In genomic region chr1:22377652-22378051, GRCm38 (mm10) we compare ENCODE assay signal across 22 mouse cellular contexts.
A peak's percentile ranks its signal among the peaks of the same experiment; 100 is the strongest.
DNase-seq lines count a peak whose midpoint lies in the region; TF ChIP-seq lines count a peak whose summit lies in the region.
"Had no signal": no experiment of that assay in that cellular context is flagged by ENCODE, and none has a peak within 500 bp of the region (broad histone marks: within the 10 kb centered on the region; RNA-seq: fewer than 3 reads in every experiment).

No protein-coding gene starts in this region.

- TF ChIP-seq POLR2A in cortical plate, adult 2 months (IDR thresholded peaks at IDR 0.05; ENCODE audit: extremely low read depth, insufficient read depth, low read length) = no peak

- H3K27ac ChIP-seq in layer of hippocampus, adult 2 months = no peak overlapping the region
- H3K27ac ChIP-seq in ES-E14 (ENCODE audit: insufficient read depth, low read depth, low read length, poor library complexity, severe bottlenecking) = peak overlapping the region; percentile 69; the same call in 1 of the 2 replicates
- no peak overlapping the region for H3K27ac ChIP-seq in cortical plate, adult 2 months (ENCODE audit: insufficient read depth, low read length)
- H3K27ac ChIP-seq: embryonic facial prominence, embryonic 15.5 days; hindbrain, embryonic 10.5 days; kidney, embryonic 15.5 days; limb, embryonic 10.5 days had no signal

- in situ Hi-C loops in ES-E14 (cut with MboI; ENCODE audit: low sequenced_read_pairs in 2 of 2, unreplicated experiment in 2 of 2) = no loop called here

- peak; percentile 30 for TF ChIP-seq CTCF in layer of hippocampus, adult 2 months (conservative IDR thresholded peaks at IDR 0.05)
- 0 out of 2 replicates have a peak, but pooled peaks have one; percentile 4 for TF ChIP-seq CTCF in cortical plate, adult 2 months (IDR thresholded peaks at IDR 0.05; ENCODE audit: extremely low read depth, insufficient read depth, low read length)

- H3K4me1 ChIP-seq in ES-E14 (ENCODE audit: control insufficient read depth in 2 of 2, insufficient read depth in 2 of 2, low read length in 2 of 2, poor library complexity in 1 of 2) = peaks cover 3 to 5% of the 10 kb centered on the region in 2 experiments; a peak in 2 of 4 replicates
- H3K4me1 ChIP-seq in cortical plate, adult 2 months (ENCODE audit: control insufficient read depth, insufficient read depth, low read length) = no peaks in the 10 kb centered on the region
- H3K4me1 ChIP-seq: embryonic facial prominence, embryonic 15.5 days; heart, embryonic 12.5 days; hindbrain, embryonic 10.5 days; kidney, embryonic 15.5 days; limb, embryonic 10.5 days had no signal

- H3K9ac ChIP-seq in ES-E14 (ENCODE audit: insufficient read depth, low read depth, low read length, poor library complexity, severe bottlenecking) = no peak overlapping the region
- H3K9ac ChIP-seq: embryonic facial prominence, embryonic 15.5 days; forebrain, postnatal 0 days; heart, embryonic 12.5 days; kidney, embryonic 15.5 days had no signal

- H3K9me3 ChIP-seq in ES-E14 (ENCODE audit: control insufficient read depth, insufficient read depth, low read depth, low read length) = no peaks in the 10 kb centered on the region
- H3K9me3 ChIP-seq: embryonic facial prominence, embryonic 15.5 days; heart, embryonic 12.5 days; hindbrain, embryonic 10.5 days; kidney, embryonic 15.5 days; limb, embryonic 10.5 days had no signal

- H3K4me3 ChIP-seq in layer of hippocampus, adult 2 months = no peak overlapping the region
- H3K4me3 ChIP-seq in ES-E14 (ENCODE audit: insufficient read depth in 1 of 2, low read depth in 1 of 2, low read length in 2 of 2, poor library complexity in 1 of 2, severe bottlenecking in 1 of 2) = no peak overlapping the region
- no peak overlapping the region for H3K4me3 ChIP-seq in cortical plate, adult 2 months (ENCODE audit: insufficient read depth, low read length)
- H3K4me3 ChIP-seq: embryonic facial prominence, embryonic 15.5 days; heart, embryonic 12.5 days; hindbrain, embryonic 10.5 days; kidney, embryonic 15.5 days; limb, embryonic 10.5 days had no signal

- no peaks in the 10 kb centered on the region for H3K36me3 ChIP-seq in ES-E14 (ENCODE audit: control insufficient read depth, insufficient read depth, low read length, poor library complexity, severe bottlenecking)
- H3K36me3 ChIP-seq: embryonic facial prominence, embryonic 15.5 days; heart, embryonic 12.5 days; hindbrain, embryonic 10.5 days; kidney, embryonic 15.5 days; limb, embryonic 10.5 days had no signal

- DNase-seq in cerebellum, adult 9-10 months = peak; percentile 31
- no peak for DNase-seq in cerebellum, postnatal 4 days (ENCODE audit: low spot score in 2 of 2)
- no peak for DNase-seq in layer of hippocampus, adult 2 months (ENCODE audit: low spot score in 2 of 2)
- no peak for DNase-seq in layer of hippocampus, adult 9-11 months
- no peak for DNase-seq in ES-E14 (ENCODE audit: low read depth, low spot score)
- no peak for DNase-seq in urinary bladder, postnatal 25 days (ENCODE audit: low spot score)
- no peak for DNase-seq in c-Kit-positive CD71-positive TER-119-positive erythroid progenitor cells, embryonic 14.5 days (ENCODE audit: low spot score)
- DNase-seq: cerebellum, adult 11 months; cerebellum, postnatal 36 days; forebrain, postnatal 0 days; heart, postnatal 10 days; kidney, adult 11 months; kidney, postnatal 36 days; liver; lung, postnatal 14 days; thymus, postnatal 36 days had no signal

TF ChIP-seq in ES-E14, 5 proteins besides CTCF, POLR2A, EP300 and RAD21:
- TF ChIP-seq CHD2 (IDR thresholded peaks at IDR 0.05; ENCODE audit: low read depth, low read length) = no peak
- no peak for TF ChIP-seq ZC3H11A (IDR thresholded peaks at IDR 0.05; ENCODE audit: borderline replicate concordance, low read depth, low read length)
- no peak for TF ChIP-seq HCFC1 (IDR thresholded peaks at IDR 0.05; ENCODE audit: borderline replicate concordance, insufficient read depth, low read length)
- TF ChIP-seq MAFK (IDR thresholded peaks at IDR 0.05; ENCODE audit: insufficient read depth, low read depth, low read length) = no peak
- peak; percentile 71 for TF ChIP-seq ZNF384 (IDR thresholded peaks at IDR 0.05; ENCODE audit: low read depth, low read length)
